Mouse (Mus musculus) adrenal gland, adult 18-20 months (tissue): Measurements from ENCODE around the gene Antxr1. TPM values are rescaled to one million over a fixed set of nuclear protein-coding genes. Genes with fewer than 3 reads are reported as not detected.
A peak's percentile ranks its signal among the peaks of the same experiment; 100 is the strongest.

Experiments used
- DNase-seq, 2 experiments: peaks; one replicate each; pipeline ENCODE4 v3.0.0; 2021 to 2022; ENCODE audit warnings: low spot score in 2 of 2
- total RNA-seq, 2 experiments: library from RNA; stranded (reverse); gene quantifications; 1 replicate in 1 of 2; 2 replicates in 1 of 2; pipeline ENCODE4 v1.2.3; 2021

Gene Antxr1
- total RNA-seq, 2 experiments from 2014 or later = 9.4 to 20.1 TPM

- no peak for DNase-seq
Measured at GRCm38 (mm10) chr6:87250701-87251100, 84.9 kb downstream of the Antxr1 start.

- no peak for DNase-seq
Measured at GRCm38 (mm10) chr6:87248226-87248834, 87.3 kb downstream of the Antxr1 start.

- no peak for DNase-seq
Measured at GRCm38 (mm10) chr6:87244117-87245100, 91.2 kb downstream of the Antxr1 start.

- no peak for DNase-seq
Measured at GRCm38 (mm10) chr6:87237260-87237659, 98.4 kb downstream of the Antxr1 start.

- no peak for DNase-seq
Measured at GRCm38 (mm10) chr6:87236061-87236460, 99.6 kb downstream of the Antxr1 start.

- DNase-seq = no peak
Measured at GRCm38 (mm10) chr6:87233111-87233510, 102.5 kb downstream of the Antxr1 start.

GRCm38 (mm10) chr6:87230041-87230440 lies 105.6 kb downstream of the Antxr1 start:
- no peak for DNase-seq

- DNase-seq = no peak
Measured at GRCm38 (mm10) chr6:87227940-87228339, 107.7 kb downstream of the Antxr1 start.

GRCm38 (mm10) chr6:87226315-87226714 lies 109.3 kb downstream of the Antxr1 start:
- DNase-seq = no peak

GRCm38 (mm10) chr6:87225286-87225685 lies 110.3 kb downstream of the Antxr1 start:
- DNase-seq = no peak

GRCm38 (mm10) chr6:87222854-87223631 lies 112.6 kb downstream of the Antxr1 start:
- no peak for DNase-seq

- no peak for DNase-seq
Measured at GRCm38 (mm10) chr6:87219061-87219992, 116.3 kb downstream of the Antxr1 start.

- peak in 1 of 2 experiments; percentile 19 for DNase-seq
Measured at GRCm38 (mm10) chr6:87216114-87216591, 119.5 kb downstream of the Antxr1 start.

- peak; percentile 45 to 46 for DNase-seq
Measured at GRCm38 (mm10) chr6:87213262-87213661, 122.4 kb downstream of the Antxr1 start.

GRCm38 (mm10) chr6:87211551-87211950 lies 124.1 kb downstream of the Antxr1 start:
- DNase-seq = no peak

- DNase-seq = peak; percentile 36 to 45
Measured at GRCm38 (mm10) chr6:87207373-87207982, 128.1 kb downstream of the Antxr1 start.

GRCm38 (mm10) chr6:87206790-87207189 lies 128.8 kb downstream of the Antxr1 start:
- no peak for DNase-seq

GRCm38 (mm10) chr6:87203467-87203866 lies 132.2 kb downstream of the Antxr1 start:
- DNase-seq = no peak

- DNase-seq = no peak
Measured at GRCm38 (mm10) chr6:87203065-87203464, 132.6 kb downstream of the Antxr1 start.
